Mouse (Mus musculus) lung, embryonic 15.5 days (tissue): ENCODE measurements around the gene Mus81. TPM values are rescaled to one million over a fixed set of nuclear protein-coding genes. Genes with fewer than 3 reads are reported as not detected.
A peak's percentile ranks its signal among the peaks of the same experiment; 100 is the strongest.

ENCODE experiments used
- ATAC-seq: fragments of 200-750 bp; cut with Nextera tagmentation; 2 replicates; pipeline ENCODE4 v1.8.0; 2017; ENCODE audit warnings: moderate number of reproducible peaks, borderline replicate concordance; ENCODE audit not compliant: low FRiP score, low TSS enrichment; ENCODE audit errors: extremely low read depth
- H3K27ac ChIP-seq: fragments of 300-500 bp; sonication (generic); 2 replicates; pipeline ENCODE4 v1.5.1; 2015; ENCODE audit warnings: moderate library complexity, mild to moderate bottlenecking, inconsistent platforms
- H3K27me3 ChIP-seq: fragments of 300-500 bp; sonication (generic); 2 replicates; pipeline ENCODE4 v1.6.1; 2015; ENCODE audit warnings: inconsistent platforms
- H3K36me3 ChIP-seq: fragments of 300-500 bp; sonication (generic); 2 replicates; pipeline ENCODE4 v1.6.1; 2015; ENCODE audit warnings: inconsistent platforms
- H3K4me1 ChIP-seq: fragments of 300-500 bp; sonication (generic); 2 replicates; pipeline ENCODE4 v1.6.1; 2015; ENCODE audit warnings: inconsistent platforms
- H3K4me2 ChIP-seq: fragments of 300-500 bp; sonication (generic); 2 replicates; pipeline ENCODE4 v1.6.1; 2015; ENCODE audit warnings: inconsistent platforms, mild to moderate bottlenecking, moderate library complexity
- H3K4me3 ChIP-seq: fragments of 300-500 bp; sonication (generic); 2 replicates; pipeline ENCODE4 v1.5.1; 2015; ENCODE audit warnings: mild to moderate bottlenecking, inconsistent platforms
- H3K9ac ChIP-seq: fragments of 300-500 bp; sonication (generic); 2 replicates; pipeline ENCODE4 v1.6.1; 2015; ENCODE audit warnings: inconsistent platforms
- H3K9me3 ChIP-seq: fragments of 300-500 bp; sonication (generic); 2 replicates; pipeline ENCODE4 v1.6.1; 2016; ENCODE audit warnings: inconsistent platforms
- WGBS: fragments of 180-500 bp; shearing (Covaris S2); methylation state at CpG from one replicate; pipeline ENCODE4 v1.1.7; 2015; 5-methylcytosine and 5-hydroxymethylcytosine counted together
- polyA plus RNA-seq: library from polyadenylated mRNA; unstranded; fragments of >200 nt; fragmentation: Nextera tagmentation; extraction: Ambion mirVana; gene quantifications from 2 replicates; pipeline ENCODE4 v1.2.1, GENCODE M21; 2015

Gene Mus81
- polyA plus RNA-seq, 1 experiment from 2014 or later = 43.9 TPM

- 33% methylated on average over 15 of the region's 15 CpGs for WGBS
- H3K9ac ChIP-seq = peak overlapping the region; percentile 31; the same call in 1 of the 2 replicates
- peak overlapping the region; percentile 12; the same call in 1 of the 2 replicates for H3K4me3 ChIP-seq
- peaks cover 47% of the 10 kb centered on the region for H3K36me3 ChIP-seq
- no peaks in the 10 kb centered on the region for H3K9me3 ChIP-seq
- H3K27ac ChIP-seq = peak overlapping the region; percentile 49; the same call in 1 of the 2 replicates
- H3K4me1 ChIP-seq = peaks cover 34% of the 10 kb centered on the region
- peak overlapping the region; percentile 28 for H3K4me2 ChIP-seq
- 0 out of 2 replicates have a peak, but pooled peaks have one; percentile 13 for ATAC-seq
- no peaks in the 10 kb centered on the region for H3K27me3 ChIP-seq
Observed at GRCm38 (mm10) chr19:5463791-5464562, 24.2 kb downstream of the Mus81 start.

- Histone ChIP-seq H3K9ac (no peak overlapping the region), H3K4me1 (peaks cover 33% of the 10 kb centered on the region), H3K36me3 (peaks cover 47% of the 10 kb centered on the region), H3K27me3 (no peaks in the 10 kb centered on the region), H3K9me3 (no peaks in the 10 kb centered on the region), H3K27ac (no peak overlapping the region), H3K4me2 (no peak overlapping the region), H3K4me3 (no peak overlapping the region)
- WGBS = 87% methylated on average over 9 of the region's 9 CpGs
- no peak for ATAC-seq
Observed at GRCm38 (mm10) chr19:5463212-5463611, 25.0 kb downstream of the Mus81 start.

- Histone ChIP-seq H3K4me2 (peak overlapping the region; percentile 85), H3K4me3 (peak overlapping the region; percentile 65), H3K27me3 (no peaks in the 10 kb centered on the region), H3K4me1 (peaks cover 40% of the 10 kb centered on the region), H3K27ac (no peak overlapping the region), H3K9me3 (no peaks in the 10 kb centered on the region), H3K36me3 (peaks cover 38% of the 10 kb centered on the region), H3K9ac (peak overlapping the region; percentile 67; the same call in 1 of the 2 replicates)
- 75% methylated on average over 6 of the region's 6 CpGs for WGBS
- no peak for ATAC-seq
Observed at GRCm38 (mm10) chr19:5461411-5461810, 26.8 kb downstream of the Mus81 start.

- peak within 1 kb of the TSS; percentile 85 for H3K4me2 ChIP-seq
- peak within 1 kb of the TSS; percentile 65 for H3K4me3 ChIP-seq
- H3K4me1 ChIP-seq = peaks cover 50% of the 10 kb centered on the region
- peak within 1 kb of the TSS; percentile 46; the same call in 1 of the 2 replicates for H3K27ac ChIP-seq
- peaks cover 28% of the 10 kb centered on the region for H3K36me3 ChIP-seq
- H3K27me3 ChIP-seq = no peaks in the 10 kb centered on the region
- WGBS = under 1% methylated on average over 32 of the region's 32 CpGs
- peak; percentile 46; the same call in 1 of the 2 replicates for ATAC-seq
- peak within 1 kb of the TSS; percentile 67 for H3K9ac ChIP-seq
- H3K9me3 ChIP-seq = no peaks in the 10 kb centered on the region
Observed at GRCm38 (mm10) chr19:5460465-5460911, 27.7 kb downstream of the Mus81 start, which contains the start of gene Fibp. Gene Fibp, plus strand, starts transcription at chr19:5460615.

GRCm38 (mm10) chr19:5459896-5460295, 28.3 kb downstream of the Mus81 start:
- Histone ChIP-seq H3K27ac (no peak overlapping the region), H3K36me3 (peaks cover 22% of the 10 kb centered on the region; the same call in 1 of the 2 replicates), H3K9ac (peak overlapping the region; percentile 67), H3K27me3 (no peaks in the 10 kb centered on the region), H3K9me3 (no peaks in the 10 kb centered on the region), H3K4me2 (peak overlapping the region; percentile 85), H3K4me1 (peaks cover 56% of the 10 kb centered on the region), H3K4me3 (peak overlapping the region; percentile 65)
- no peak for ATAC-seq
- 19% methylated on average over 3 of the region's 3 CpGs for WGBS

- Histone ChIP-seq H3K9ac (no peak overlapping the region), H3K9me3 (no peaks in the 10 kb centered on the region), H3K27me3 (no peaks in the 10 kb centered on the region), H3K36me3 (peaks cover 26% of the 10 kb centered on the region; the same call in 1 of the 2 replicates), H3K4me3 (no peak overlapping the region), H3K4me2 (no peak overlapping the region), H3K4me1 (peaks cover 53% of the 10 kb centered on the region), H3K27ac (no peak overlapping the region)
- ATAC-seq = no peak
- 65% methylated on average over 7 of the region's 7 CpGs for WGBS
Observed at GRCm38 (mm10) chr19:5459019-5459418, 29.2 kb downstream of the Mus81 start.

GRCm38 (mm10) chr19:5457746-5458442, 30.3 kb downstream of the Mus81 start, which contains the start of gene Ccdc85b:
Gene Ccdc85b, minus strand, starts transcription at chr19:5457894.
- Histone ChIP-seq H3K9me3 (no peaks in the 10 kb centered on the region), H3K4me1 (peaks cover 45% of the 10 kb centered on the region), H3K36me3 (peaks cover 18% of the 10 kb centered on the region; the same call in 1 of the 2 replicates), H3K4me3 (peak within 1 kb of the TSS; percentile 71), H3K4me2 (peak within 1 kb of the TSS; percentile 82), H3K27me3 (no peaks in the 10 kb centered on the region), H3K9ac (peak within 1 kb of the TSS; percentile 79), H3K27ac (peak within 1 kb of the TSS; percentile 92)
- 10% methylated on average over 14 of the region's 14 CpGs for WGBS
- no peak for ATAC-seq

- Histone ChIP-seq H3K4me1 (peaks cover 45% of the 10 kb centered on the region), H3K36me3 (peaks cover 12% of the 10 kb centered on the region; the same call in 1 of the 2 replicates), H3K9ac (peak overlapping the region; percentile 79), H3K27me3 (no peaks in the 10 kb centered on the region), H3K4me3 (peak overlapping the region; percentile 71), H3K27ac (peak overlapping the region; percentile 92), H3K4me2 (peak overlapping the region; percentile 82), H3K9me3 (no peaks in the 10 kb centered on the region)
- ATAC-seq = peak; percentile 92
- WGBS = under 1% methylated on average over 70 of the region's 70 CpGs
Observed at GRCm38 (mm10) chr19:5456922-5457745, 31.1 kb downstream of the Mus81 start.

- H3K9ac ChIP-seq = peak overlapping the region; percentile 79
- H3K27ac ChIP-seq = peak overlapping the region; percentile 92
- H3K36me3 ChIP-seq = peaks cover 6% of the 10 kb centered on the region; the same call in 1 of the 2 replicates
- no peak for ATAC-seq
- H3K27me3 ChIP-seq = 0 out of 2 replicates have a peak, but pooled peaks cover 4% of the 10 kb centered on the region
- no peaks in the 10 kb centered on the region for H3K9me3 ChIP-seq
- WGBS = 3% methylated on average over 26 of the region's 26 CpGs
- H3K4me3 ChIP-seq = peak overlapping the region; percentile 71
- H3K4me2 ChIP-seq = peak overlapping the region; percentile 82
- peaks cover 39% of the 10 kb centered on the region for H3K4me1 ChIP-seq
Observed at GRCm38 (mm10) chr19:5456241-5456921, 31.8 kb downstream of the Mus81 start.

GRCm38 (mm10) chr19:5455568-5455967, 32.6 kb downstream of the Mus81 start:
- Histone ChIP-seq H3K4me3 (peak overlapping the region; percentile 71), H3K27me3 (peaks cover 9% of the 10 kb centered on the region; the same call in 1 of the 2 replicates), H3K36me3 (peaks cover 6% of the 10 kb centered on the region; the same call in 1 of the 2 replicates), H3K27ac (peak overlapping the region; percentile 92), H3K4me2 (peak overlapping the region; percentile 82), H3K9me3 (no peaks in the 10 kb centered on the region), H3K4me1 (peaks cover 33% of the 10 kb centered on the region), H3K9ac (peak overlapping the region; percentile 79; the same call in 1 of the 2 replicates)
- no peak for ATAC-seq
- 43% methylated on average over 8 of the region's 8 CpGs for whole genome bisulfite sequencing
